Mouse (Mus musculus): Measurements from ENCODE around the gene Wdtc1. TPM values are rescaled to one million over a fixed set of nuclear protein-coding genes. Genes with fewer than 3 reads are reported as not detected.

Wdtc1 gene
- total and polyA plus RNA-seq, 3 experiments: 2.8 to 10.8 (median 9.6) TPM

DNA sequence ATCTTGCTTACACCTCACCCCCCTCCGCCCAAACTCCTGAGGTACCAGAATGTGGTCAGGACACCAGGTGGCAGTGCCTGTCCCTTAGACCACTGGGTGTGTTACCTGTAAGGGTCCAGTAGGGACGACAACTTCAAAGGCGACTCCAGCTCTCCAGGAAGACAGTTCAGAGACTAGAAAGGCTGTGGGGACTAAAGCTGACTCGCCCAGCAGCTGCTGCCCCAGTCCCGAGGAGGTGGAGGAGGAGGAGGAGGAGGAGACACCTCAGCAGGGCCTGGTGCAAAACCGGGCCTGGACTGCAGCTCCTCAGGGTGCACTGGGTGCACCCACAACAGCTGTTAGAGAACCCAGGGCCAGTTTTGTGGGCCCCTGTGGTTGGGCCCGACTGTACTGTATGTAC is 90.4 kb downstream of the Wdtc1 start, which contains the start of gene Sytl1:
Gene Sytl1 (minus strand): TSS at position 232 of the 400 bp plus-strand sequence.
- dilution Hi-C loops (cut with MboI; ENCODE audit: extremely low pct_ligation_motif_present, extremely low pct_unique_long_range_greater_than_20kb, low sequenced_read_pairs): no loop called here
- TF ChIP-seq SMC3 (IDR thresholded peaks at IDR 0.05; ENCODE audit: low read depth, low read length) (peak; percentile 56), MEF2A (IDR thresholded peaks at IDR 0.05; ENCODE audit: borderline replicate concordance, low read depth, low read length) (0 out of 2 replicates have a peak, but pooled peaks have one; percentile 2), NELFE (IDR thresholded peaks at IDR 0.05; ENCODE audit: low read depth, low read length) (0 out of 2 replicates have a peak, but pooled peaks have one; percentile 32), RCOR1 (conservative IDR thresholded peaks at IDR 0.05; ENCODE audit: low read depth, low read length) (no peak), RAD21 (IDR thresholded peaks at IDR 0.05; ENCODE audit: low read depth, low read length) (peak; percentile 40), TCF12 (IDR thresholded peaks at IDR 0.05; ENCODE audit: low read depth, low read length) (no peak), CTCF (conservative IDR thresholded peaks at IDR 0.05 in 1 of 2, IDR thresholded peaks at IDR 0.05 in 1 of 2; ENCODE audit: low read depth in 2 of 2, low read length in 2 of 2) (peak in 1 of 2 experiments; percentile 67; a peak in 2 of 4 replicates)
- Histone ChIP-seq H3K9me3 (replicated peaks; ENCODE audit: low read length) (no peaks in the 10 kb centered on the region), H3K27me3 (replicated peaks) (no peaks in the 10 kb centered on the region), H3K4me2 (ENCODE audit: insufficient read depth, low read depth, poor library complexity, severe bottlenecking) (peak within 1 kb of the TSS; percentile 26), H3K36me3 (replicated peaks in 1 of 2; ENCODE audit: control insufficient read depth in 1 of 2, insufficient read depth in 1 of 2, low read length in 1 of 2) (peaks cover 30 to 66% of the 10 kb centered on the region in 2 experiments), H3K9ac (ENCODE audit: insufficient read depth, low read depth) (peak within 1 kb of the TSS; percentile 46), H3K79me2 (replicated peaks; ENCODE audit: control insufficient read depth, extremely low read depth, insufficient read depth, poor library complexity, severe bottlenecking) (no peaks in the 10 kb centered on the region), H3K27ac (ENCODE audit: insufficient read depth, low read depth) (peak within 1 kb of the TSS; percentile 14; the same call in 1 of the 2 replicates), H3K4me1 (ENCODE audit: control insufficient read depth in 1 of 2, insufficient read depth in 2 of 2) (peaks cover 15 to 60% of the 10 kb centered on the region in 2 experiments), H3K4me3 (replicated peaks in 1 of 3; ENCODE audit: low read depth in 2 of 3, low read length in 2 of 3, poor library complexity in 1 of 3) (peak within 1 kb of the TSS; percentile 36 to 47 (median 45))
- peak; percentile 46 for DNase-seq (ENCODE audit: extremely low read depth)
- in situ Hi-C loops (cut with MboI; ENCODE audit: low pct_ligation_motif_present, low pct_unique_long_range_greater_than_20kb, low sequenced_read_pairs): loop anchor here (5.0 kb wide), 1 partner anchor 39 kb away; no protein-coding TSS in a partner anchor

DNA sequence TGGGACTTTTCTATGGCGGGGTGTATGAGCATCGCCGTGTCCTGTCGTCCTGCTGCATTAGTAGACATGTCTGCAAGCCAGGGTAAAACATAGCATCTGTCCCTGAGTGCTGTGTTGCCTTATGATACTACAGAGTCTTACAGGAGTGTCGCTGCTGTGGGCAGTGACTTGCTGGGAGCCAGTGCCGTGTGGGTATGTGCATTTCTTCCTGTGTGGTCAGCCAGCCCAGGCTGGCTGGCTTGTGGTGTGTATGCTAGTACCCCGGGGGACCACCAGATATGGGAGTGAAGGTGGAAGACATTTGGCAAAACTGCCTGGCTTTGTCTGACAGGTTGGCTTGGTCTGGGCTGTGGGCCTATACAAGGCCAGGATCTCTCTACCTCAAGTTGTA is 90.9 kb downstream of the Wdtc1 start:
- in situ Hi-C loops (cut with MboI; ENCODE audit: low pct_ligation_motif_present, low pct_unique_long_range_greater_than_20kb, low sequenced_read_pairs): loop anchor here (5.0 kb wide), 1 partner anchor 40 kb away; no protein-coding TSS in a partner anchor
- Histone ChIP-seq H3K4me3 (replicated peaks in 1 of 3; ENCODE audit: low read depth in 2 of 3, low read length in 2 of 3, poor library complexity in 1 of 3) (peak overlapping the region; percentile 36 to 47 (median 45)), H3K27ac (ENCODE audit: insufficient read depth, low read depth) (peak overlapping the region; percentile 14; the same call in 1 of the 2 replicates), H3K79me2 (replicated peaks; ENCODE audit: control insufficient read depth, extremely low read depth, insufficient read depth, poor library complexity, severe bottlenecking) (no peaks in the 10 kb centered on the region), H3K36me3 (replicated peaks in 1 of 2; ENCODE audit: control insufficient read depth in 1 of 2, insufficient read depth in 1 of 2, low read length in 1 of 2) (peaks cover 25 to 66% of the 10 kb centered on the region in 2 experiments), H3K9me3 (replicated peaks; ENCODE audit: low read length) (no peaks in the 10 kb centered on the region), H3K4me2 (ENCODE audit: insufficient read depth, low read depth, poor library complexity, severe bottlenecking) (peak overlapping the region; percentile 26), H3K9ac (ENCODE audit: insufficient read depth, low read depth) (peak overlapping the region; percentile 46), H3K4me1 (ENCODE audit: control insufficient read depth in 1 of 2, insufficient read depth in 2 of 2) (peaks cover 15 to 56% of the 10 kb centered on the region in 2 experiments), H3K27me3 (replicated peaks) (no peaks in the 10 kb centered on the region)
- no peak for TF ChIP-seq KAT2A (IDR thresholded peaks at IDR 0.05; ENCODE audit: insufficient replicate concordance, low read length)
- TF ChIP-seq CHD1 (IDR thresholded peaks at IDR 0.05; ENCODE audit: low read depth, low read length): peak; percentile 25; the same call in 1 of the 2 replicates
- TF ChIP-seq USF2 (conservative IDR thresholded peaks at IDR 0.05; ENCODE audit: low read depth, low read length): no peak
- no peak for DNase-seq (ENCODE audit: extremely low read depth)
- dilution Hi-C loops (cut with MboI; ENCODE audit: extremely low pct_ligation_motif_present, extremely low pct_unique_long_range_greater_than_20kb, low sequenced_read_pairs): no loop called here

DNA sequence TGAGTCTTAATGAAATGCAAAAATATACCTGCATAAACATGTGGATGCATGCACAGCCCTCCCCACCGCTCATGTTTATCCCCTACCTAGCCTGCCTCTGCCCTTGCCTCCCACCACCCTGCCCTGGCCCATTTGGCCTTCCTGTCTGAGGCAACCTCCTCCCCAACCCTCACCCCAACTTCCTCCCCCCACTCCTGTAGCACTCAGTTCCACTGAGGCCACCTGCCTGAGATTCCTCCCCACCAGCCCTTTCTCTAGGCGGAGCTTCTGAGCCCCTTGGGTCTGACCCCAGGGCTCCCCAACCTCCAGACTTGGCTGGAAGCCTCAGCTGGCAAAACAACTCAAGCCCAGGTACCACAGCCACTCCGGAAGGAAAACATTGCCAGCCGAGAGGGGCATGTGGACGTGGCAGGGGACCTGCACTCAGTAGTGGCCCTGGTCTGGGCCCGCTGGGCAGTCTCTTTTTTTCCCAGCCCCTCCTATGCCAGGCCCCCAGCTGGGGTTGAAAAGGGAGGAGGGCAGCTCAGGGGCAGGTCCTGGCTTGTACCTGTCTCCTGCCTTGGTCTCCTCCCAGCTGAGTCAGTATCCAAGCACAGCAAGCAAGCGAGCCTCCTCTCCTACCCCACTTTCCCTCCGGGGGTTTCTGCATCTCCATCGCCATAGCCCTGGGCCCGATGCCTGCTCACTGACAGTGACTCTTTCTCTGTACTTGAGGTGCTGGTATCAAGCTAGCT is 91.5 kb downstream of the Wdtc1 start:
- H3K27ac ChIP-seq (ENCODE audit: insufficient read depth, low read depth): peak overlapping the region; percentile 14; the same call in 1 of the 2 replicates

More for the DNA sequence above, 91.5 kb downstream of the Wdtc1 start:
- TF ChIP-seq PAX5 (IDR thresholded peaks at IDR 0.05; ENCODE audit: low read length): no peak
- no peak for TF ChIP-seq SMC3 (IDR thresholded peaks at IDR 0.05; ENCODE audit: low read depth, low read length)
- no peak for TF ChIP-seq UBTF (IDR thresholded peaks at IDR 0.05; ENCODE audit: low read depth, low read length)
- 0 out of 2 replicates have a peak, but pooled peaks have one; percentile 20 for TF ChIP-seq POLR2A (IDR thresholded peaks at IDR 0.05; ENCODE audit: low read depth, low read length)
- no peak for TF ChIP-seq NRF1 (IDR thresholded peaks at IDR 0.05; ENCODE audit: low read depth, low read length)
- TF ChIP-seq BHLHE40 (IDR thresholded peaks at IDR 0.05; ENCODE audit: low read depth, low read length): no peak
- no peak for TF ChIP-seq SIN3A (IDR thresholded peaks at IDR 0.05; ENCODE audit: low read length)
- no peak for TF ChIP-seq ZNF384 (IDR thresholded peaks at IDR 0.05; ENCODE audit: low read depth, low read length)
- TF ChIP-seq NELFE (IDR thresholded peaks at IDR 0.05; ENCODE audit: low read depth, low read length): no peak
- no peak for TF ChIP-seq USF1 (IDR thresholded peaks at IDR 0.05; ENCODE audit: low read depth, low read length)
- TF ChIP-seq CHD1 (IDR thresholded peaks at IDR 0.05; ENCODE audit: low read depth, low read length): peak; percentile 87
- no peak for TF ChIP-seq MAZ (IDR thresholded peaks at IDR 0.05; ENCODE audit: low read depth, low read length)
- no peak for TF ChIP-seq ETS1 (conservative IDR thresholded peaks at IDR 0.05; ENCODE audit: low read depth, low read length)
- Histone ChIP-seq H3K36me3 (replicated peaks in 1 of 2; ENCODE audit: control insufficient read depth in 1 of 2, insufficient read depth in 1 of 2, low read length in 1 of 2) (peaks cover 21 to 66% of the 10 kb centered on the region in 2 experiments), H3K79me2 (replicated peaks; ENCODE audit: control insufficient read depth, extremely low read depth, insufficient read depth, poor library complexity, severe bottlenecking) (no peaks in the 10 kb centered on the region), H3K4me1 (ENCODE audit: control insufficient read depth in 1 of 2, insufficient read depth in 2 of 2) (peaks cover 15 to 56% of the 10 kb centered on the region in 2 experiments), H3K4me3 (replicated peaks in 1 of 3; ENCODE audit: low read depth in 2 of 3, low read length in 2 of 3, poor library complexity in 1 of 3) (peak overlapping the region; percentile 36 to 47 (median 45)), H3K27me3 (replicated peaks) (no peaks in the 10 kb centered on the region), H3K9me3 (replicated peaks; ENCODE audit: low read length) (no peaks in the 10 kb centered on the region), H3K4me2 (ENCODE audit: insufficient read depth, low read depth, poor library complexity, severe bottlenecking) (peak overlapping the region; percentile 26), H3K9ac (ENCODE audit: insufficient read depth, low read depth) (peak overlapping the region; percentile 46; the same call in 1 of the 2 replicates)
- no peak for DNase-seq (ENCODE audit: extremely low read depth)
- in situ Hi-C loops (cut with MboI; ENCODE audit: low pct_ligation_motif_present, low pct_unique_long_range_greater_than_20kb, low sequenced_read_pairs) (loop anchor here (5.0 kb wide), 1 partner anchor 40 kb away; no protein-coding TSS in a partner anchor), dilution Hi-C loops (cut with MboI; ENCODE audit: extremely low pct_ligation_motif_present, extremely low pct_unique_long_range_greater_than_20kb, low sequenced_read_pairs) (no loop called here)
